In the genomic region with DNA sequence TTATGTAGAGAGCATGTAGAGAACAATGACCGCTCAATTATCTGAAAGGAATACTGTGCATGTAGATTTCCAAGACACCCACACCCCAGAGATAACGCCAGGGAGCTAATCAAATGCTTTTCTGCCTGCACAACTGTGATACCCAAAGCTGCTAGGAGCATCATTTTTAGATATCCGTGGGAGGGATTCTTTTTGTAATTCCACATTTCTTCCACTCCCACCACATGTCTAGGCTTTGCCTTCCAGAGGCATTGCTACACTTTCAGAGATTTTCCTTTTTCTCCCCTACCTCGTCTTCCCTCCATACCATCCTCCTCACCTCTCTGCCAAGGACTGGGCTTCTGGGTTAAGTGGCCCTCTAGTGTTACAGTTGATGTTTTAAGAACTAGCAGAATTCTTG, we compare ENCODE assay signal across 21 mouse cellular contexts.
DNase-seq lines count a peak whose midpoint lies in the region; ATAC-seq and TF ChIP-seq lines count a peak whose summit lies in the region.
"Had no signal": no experiment of that assay in that cellular context is flagged by ENCODE, and none has a peak within 500 bp of the region (broad histone marks: within the 10 kb centered on the region; RNA-seq: fewer than 3 reads in every experiment).

No protein-coding gene starts in this region.

- no peaks in the 10 kb centered on the region for H3K4me1 ChIP-seq in hindbrain, postnatal 0 days (ENCODE audit: insufficient read depth, low read length)
- H3K4me1 ChIP-seq: embryonic facial prominence, embryonic 13.5 days; liver, embryonic 12.5 days; lung, embryonic 15.5 days had no signal

- TF ChIP-seq CTCF in left cerebral cortex, adult 2 months (IDR thresholded peaks at IDR 0.05): peak; percentile 40
- TF ChIP-seq CTCF in hindbrain, postnatal 0 days (IDR thresholded peaks at IDR 0.05; ENCODE audit: low read depth): no peak

- no peak overlapping the region for H3K4me2 ChIP-seq in hindbrain, postnatal 0 days (ENCODE audit: low read depth, low read length)
- H3K4me2 ChIP-seq: embryonic facial prominence, embryonic 13.5 days; liver, embryonic 12.5 days; lung, embryonic 15.5 days had no signal

- intact Hi-C loops in left cerebral cortex, adult 2 months (cut with DNase I): loop anchor here (1.0 to 10.0 kb wide), 6 partner anchors 107 to 580 kb away; no protein-coding TSS in a partner anchor

- no peaks in the 10 kb centered on the region for H3K27me3 ChIP-seq in hindbrain, postnatal 0 days (ENCODE audit: insufficient read depth, low read length)
- H3K27me3 ChIP-seq: embryonic facial prominence, embryonic 13.5 days; liver, embryonic 12.5 days; lung, embryonic 15.5 days had no signal

- H3K9me3 ChIP-seq in hindbrain, postnatal 0 days (ENCODE audit: low read length): no peaks in the 10 kb centered on the region
- H3K9me3 ChIP-seq: embryonic facial prominence, embryonic 13.5 days; liver, embryonic 12.5 days; lung, embryonic 15.5 days had no signal

- ATAC-seq in frontal cortex, adult (ENCODE audit: low TSS enrichment): peak; percentile 86
- no peak for ATAC-seq in hindbrain, postnatal 0 days
- ATAC-seq: forebrain, postnatal 0 days; hindbrain, embryonic 16.5 days; liver, embryonic 12.5 days had no signal

- H3K36me3 ChIP-seq in hindbrain, postnatal 0 days (ENCODE audit: insufficient read depth, low read length): no peaks in the 10 kb centered on the region
- H3K36me3 ChIP-seq: embryonic facial prominence, embryonic 13.5 days; liver, embryonic 12.5 days; lung, embryonic 15.5 days had no signal

- WGBS in hindbrain, postnatal 0 days: 51% methylated on average over 4 of the region's 4 CpGs

- no peak overlapping the region for H3K9ac ChIP-seq in hindbrain, postnatal 0 days (replicated peaks; ENCODE audit: low read length)
- H3K9ac ChIP-seq: embryonic facial prominence, embryonic 13.5 days; forebrain, postnatal 0 days; liver, embryonic 12.5 days; lung, embryonic 15.5 days had no signal

- peak; percentile 30 to 39 for DNase-seq in frontal cortex, postnatal 14 days (ENCODE audit: low spot score in 2 of 2)
- DNase-seq in left cerebral cortex, adult 2 months (ENCODE audit: extremely low spot score in 1 of 2, low spot score in 2 of 2): peak; percentile 36 to 44
- peak; percentile 65 to 83 for DNase-seq in right cerebral cortex, postnatal 10 days (ENCODE audit: low spot score in 2 of 2)
- DNase-seq in cerebellum, postnatal 25 days: no peak
- no peak for DNase-seq in thymus, postnatal 14 days
- DNase-seq in hindbrain, postnatal 0 days (ENCODE audit: low spot score): no peak
- DNase-seq: adrenal gland, postnatal 25 days; cerebellum, adult 8-10 months; forebrain, postnatal 0 days; gastrocnemius, postnatal 36 days; heart, postnatal 4 days; kidney, adult 18-20 months; kidney, postnatal 10 days; midbrain, embryonic 14.5 days; thymus, postnatal 25 days had no signal

- peak overlapping the region; percentile 81 for H3K27ac ChIP-seq in left cerebral cortex, adult 2 months
- no peak overlapping the region for H3K27ac ChIP-seq in hindbrain, postnatal 0 days
- H3K27ac ChIP-seq: embryonic facial prominence, embryonic 13.5 days; liver, embryonic 12.5 days; lung, embryonic 15.5 days had no signal

- H3K4me3 ChIP-seq in left cerebral cortex, adult 2 months: no peak overlapping the region
- H3K4me3 ChIP-seq in hindbrain, postnatal 0 days (ENCODE audit: low read length): no peak overlapping the region
- H3K4me3 ChIP-seq: embryonic facial prominence, embryonic 13.5 days; liver, embryonic 12.5 days; lung, embryonic 15.5 days; myocyte had no signal

Comparison
In these comparisons a context has a peak if more than half of its experiments do, and no peak if none do; other contexts are left out.
1. DNase-seq: peak in frontal cortex, postnatal 14 days (2 of 2), left cerebral cortex, adult 2 months (2 of 2) and right cerebral cortex, postnatal 10 days (2 of 2); none in cerebellum, postnatal 25 days (0 of 2), thymus, postnatal 14 days (single experiment) and hindbrain, postnatal 0 days (single experiment).